Mouse (Mus musculus): Measurements from ENCODE around the gene Pigu. TPM values are rescaled to one million over a fixed set of nuclear protein-coding genes. Genes with fewer than 3 reads are reported as not detected.

The Pigu gene
- polyA plus RNA-seq, 1 experiment from 2014 or later: 48.3 TPM

GRCm38 (mm10) chr2:155354402-155354801 is 2.8 kb downstream of the Pigu start:
- Histone ChIP-seq H3K4me3 (no peak overlapping the region), H3K9me3 (replicated peaks) (no peaks in the 10 kb centered on the region), H3K4me1 (peaks cover 11% of the 10 kb centered on the region), H3K4me2 (replicated peaks) (no peak overlapping the region), H3K27ac (no peak overlapping the region), H3K9ac (no peak overlapping the region), H3K36me3 (no peaks in the 10 kb centered on the region), H3K27me3 (no peaks in the 10 kb centered on the region)
- ATAC-seq (ENCODE audit: low FRiP score): no peak
- 94% methylated on average over 3 of the region's 3 CpGs for WGBS

DNA sequence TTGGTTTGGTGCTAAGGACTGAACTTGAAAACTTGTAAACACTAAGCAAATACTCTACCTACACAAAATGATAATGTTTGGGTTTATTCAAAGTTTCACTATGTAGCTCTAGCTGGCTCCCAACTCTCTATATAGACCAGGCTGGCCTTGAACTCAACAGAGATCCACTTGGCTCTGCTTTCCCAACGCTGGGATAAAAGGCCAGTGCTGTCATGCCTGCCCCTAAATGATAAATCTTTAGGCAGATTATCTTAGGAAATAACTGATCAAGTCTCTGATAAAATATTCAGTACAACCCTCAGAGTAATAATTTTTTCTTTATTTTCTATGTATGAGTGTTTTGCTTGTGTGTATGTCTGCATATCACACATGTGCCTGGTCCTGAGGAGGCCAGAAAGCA is 10.6 kb downstream of the Pigu start:
- Histone ChIP-seq H3K27me3 (no peaks in the 10 kb centered on the region), H3K4me2 (replicated peaks) (no peak overlapping the region), H3K9ac (no peak overlapping the region), H3K36me3 (peaks cover 17% of the 10 kb centered on the region; the same call in 1 of the 2 replicates), H3K4me3 (no peak overlapping the region), H3K4me1 (no peaks in the 10 kb centered on the region), H3K9me3 (replicated peaks) (no peaks in the 10 kb centered on the region), H3K27ac (no peak overlapping the region)
- ATAC-seq (ENCODE audit: low FRiP score): no peak
- WGBS: 84% methylated on average over 1 of the region's 1 CpGs

GRCm38 (mm10) chr2:155340166-155340565 is 17.1 kb downstream of the Pigu start:
- H3K4me3 ChIP-seq: no peak overlapping the region
- H3K27ac ChIP-seq: no peak overlapping the region
- H3K9ac ChIP-seq: no peak overlapping the region
- H3K9me3 ChIP-seq (replicated peaks): no peaks in the 10 kb centered on the region
- H3K4me2 ChIP-seq (replicated peaks): no peak overlapping the region
- ATAC-seq (ENCODE audit: low FRiP score): no peak
- H3K4me1 ChIP-seq: no peaks in the 10 kb centered on the region
- peaks cover 23% of the 10 kb centered on the region for H3K36me3 ChIP-seq
- no peaks in the 10 kb centered on the region for H3K27me3 ChIP-seq

DNA sequence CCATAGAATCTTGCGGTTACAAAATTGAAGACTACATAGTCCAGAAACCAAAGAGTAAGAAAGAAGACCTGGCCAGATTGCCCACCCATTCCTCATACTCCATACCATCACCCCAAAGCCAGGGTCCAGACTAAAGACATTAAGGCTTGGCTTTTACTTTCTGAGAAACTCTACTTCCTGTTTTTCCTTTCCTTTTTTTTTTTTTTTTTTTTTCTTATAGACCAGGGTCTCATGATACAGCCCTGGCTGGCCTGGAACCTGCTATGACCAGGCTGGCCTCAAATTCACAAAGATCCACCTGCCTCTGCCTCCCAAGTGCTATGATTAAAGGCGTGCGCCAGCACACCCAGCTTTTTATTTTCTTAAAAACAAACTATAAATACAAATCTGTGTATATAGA is 21.0 kb downstream of the Pigu start:
- Histone ChIP-seq H3K27me3 (no peaks in the 10 kb centered on the region), H3K4me1 (no peaks in the 10 kb centered on the region), H3K9ac (no peak overlapping the region), H3K9me3 (replicated peaks) (no peaks in the 10 kb centered on the region), H3K4me2 (replicated peaks) (no peak overlapping the region), H3K36me3 (peaks cover 29% of the 10 kb centered on the region), H3K4me3 (no peak overlapping the region), H3K27ac (no peak overlapping the region)
- no peak for ATAC-seq (ENCODE audit: low FRiP score)
- 97% methylated on average over 3 of the region's 3 CpGs for WGBS

DNA sequence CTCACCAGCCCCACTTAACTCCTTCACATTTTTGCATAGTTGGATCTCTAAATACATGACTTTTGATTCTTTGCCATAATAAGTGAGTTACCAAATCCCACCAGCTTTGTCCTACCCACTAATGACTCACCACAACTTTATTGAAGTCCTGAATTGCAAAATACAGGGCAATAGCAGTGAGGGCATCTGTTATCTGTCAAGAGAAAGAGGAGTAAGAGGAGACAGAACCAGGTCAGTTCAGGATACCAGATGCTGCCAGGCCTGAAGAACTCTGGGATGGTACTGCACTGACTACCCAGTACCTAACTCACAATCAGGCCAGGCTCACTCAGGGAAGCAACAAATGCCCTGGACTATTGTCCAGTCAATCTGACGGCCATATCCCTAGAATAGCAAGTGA is 22.0 kb downstream of the Pigu start:
- WGBS: 80% methylated on average over 1 of the region's 1 CpGs
- ATAC-seq (ENCODE audit: low FRiP score): no peak
- no peak overlapping the region for H3K9ac ChIP-seq
- no peaks in the 10 kb centered on the region for H3K9me3 ChIP-seq (replicated peaks)
- H3K27ac ChIP-seq: no peak overlapping the region
- no peak overlapping the region for H3K4me3 ChIP-seq
- peaks cover 38% of the 10 kb centered on the region for H3K36me3 ChIP-seq
- H3K4me1 ChIP-seq: no peaks in the 10 kb centered on the region
- no peak overlapping the region for H3K4me2 ChIP-seq (replicated peaks)
- no peaks in the 10 kb centered on the region for H3K27me3 ChIP-seq

- H3K4me2 ChIP-seq (replicated peaks): no peak overlapping the region
- H3K4me3 ChIP-seq: no peak overlapping the region
- H3K9ac ChIP-seq: no peak overlapping the region
- H3K9me3 ChIP-seq (replicated peaks): no peaks in the 10 kb centered on the region
- H3K36me3 ChIP-seq: peaks cover 38% of the 10 kb centered on the region
- no peak overlapping the region for H3K27ac ChIP-seq
- no peaks in the 10 kb centered on the region for H3K27me3 ChIP-seq
- no peaks in the 10 kb centered on the region for H3K4me1 ChIP-seq
- no peak for ATAC-seq (ENCODE audit: low FRiP score)
- WGBS: 96% methylated on average over 1 of the region's 1 CpGs
These were observed 23.8 kb downstream of the Pigu start for GRCm38 (mm10) chr2:155333421-155333820.

GRCm38 (mm10) chr2:155331351-155331750 is 25.9 kb downstream of the Pigu start:
- Histone ChIP-seq H3K4me3 (no peak overlapping the region), H3K27me3 (no peaks in the 10 kb centered on the region), H3K27ac (no peak overlapping the region), H3K36me3 (peaks cover 49% of the 10 kb centered on the region), H3K9ac (no peak overlapping the region), H3K9me3 (replicated peaks) (no peaks in the 10 kb centered on the region), H3K4me1 (no peaks in the 10 kb centered on the region), H3K4me2 (replicated peaks) (no peak overlapping the region)
- no peak for ATAC-seq (ENCODE audit: low FRiP score)
- 95% methylated on average over 4 of the region's 4 CpGs for WGBS

DNA sequence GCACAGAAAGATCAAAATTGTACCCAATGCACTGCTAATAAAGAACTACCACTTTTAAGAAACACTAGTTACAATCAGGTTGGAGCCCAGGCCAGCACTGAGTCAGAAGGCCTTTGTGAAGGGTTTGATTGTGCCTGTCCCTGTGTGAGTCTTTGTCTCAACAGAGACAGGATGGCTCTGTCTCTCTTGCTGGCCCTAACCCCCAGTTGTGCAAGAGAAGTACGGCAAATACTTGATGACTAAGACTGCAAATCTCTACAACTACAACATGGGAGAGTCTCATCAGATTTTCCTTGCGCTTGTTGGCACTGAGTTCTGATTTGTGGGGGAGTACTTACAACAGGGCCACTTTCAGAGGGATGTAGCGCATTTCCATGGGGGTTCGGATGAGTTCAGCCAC is 26.4 kb downstream of the Pigu start:
- H3K4me3 ChIP-seq: no peak overlapping the region
- ATAC-seq (ENCODE audit: low FRiP score): no peak
- H3K4me2 ChIP-seq (replicated peaks): no peak overlapping the region
- peaks cover 47% of the 10 kb centered on the region for H3K36me3 ChIP-seq
- WGBS: 95% methylated on average over 4 of the region's 4 CpGs
- no peak overlapping the region for H3K9ac ChIP-seq
- no peaks in the 10 kb centered on the region for H3K27me3 ChIP-seq
- H3K9me3 ChIP-seq (replicated peaks): no peaks in the 10 kb centered on the region
- H3K4me1 ChIP-seq: no peaks in the 10 kb centered on the region
- H3K27ac ChIP-seq: no peak overlapping the region

GRCm38 (mm10) chr2:155329707-155330106 is 27.5 kb downstream of the Pigu start:
- WGBS: 95% methylated on average over 2 of the region's 2 CpGs
- Histone ChIP-seq H3K27me3 (no peaks in the 10 kb centered on the region), H3K9ac (no peak overlapping the region), H3K36me3 (peaks cover 38% of the 10 kb centered on the region), H3K4me2 (replicated peaks) (no peak overlapping the region), H3K4me3 (no peak overlapping the region), H3K9me3 (replicated peaks) (no peaks in the 10 kb centered on the region), H3K27ac (no peak overlapping the region), H3K4me1 (no peaks in the 10 kb centered on the region)
- no peak for ATAC-seq (ENCODE audit: low FRiP score)

- Histone ChIP-seq H3K4me2 (replicated peaks) (no peak overlapping the region), H3K27ac (no peak overlapping the region), H3K27me3 (no peaks in the 10 kb centered on the region), H3K4me3 (no peak overlapping the region), H3K9me3 (replicated peaks) (no peaks in the 10 kb centered on the region), H3K36me3 (peaks cover 32% of the 10 kb centered on the region), H3K4me1 (no peaks in the 10 kb centered on the region), H3K9ac (no peak overlapping the region)
- ATAC-seq (ENCODE audit: low FRiP score): no peak
These were observed 28.3 kb downstream of the Pigu start for GRCm38 (mm10) chr2:155328906-155329305.

DNA sequence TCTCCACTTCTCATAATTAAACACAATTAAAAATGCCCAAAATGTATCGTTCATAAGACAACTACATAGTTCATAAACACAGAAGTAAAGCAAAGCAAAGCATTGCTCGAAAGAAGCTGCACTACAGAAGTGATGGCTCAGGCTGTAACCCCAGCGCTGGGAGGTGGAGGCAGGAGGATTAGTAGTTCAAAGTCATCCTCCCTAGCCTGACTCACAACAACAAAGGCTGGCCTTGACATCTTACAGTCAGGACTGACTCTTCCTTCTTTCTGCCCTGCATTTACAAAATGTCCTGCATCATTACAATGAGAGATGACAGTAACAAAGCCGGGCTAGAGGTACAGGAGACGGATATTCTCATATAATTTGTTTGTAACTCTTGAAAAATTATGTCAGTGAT is 29.3 kb downstream of the Pigu start:
- Histone ChIP-seq H3K9me3 (replicated peaks) (no peaks in the 10 kb centered on the region), H3K4me1 (no peaks in the 10 kb centered on the region), H3K27me3 (no peaks in the 10 kb centered on the region), H3K9ac (no peak overlapping the region), H3K4me3 (no peak overlapping the region), H3K36me3 (peaks cover 29% of the 10 kb centered on the region), H3K4me2 (replicated peaks) (no peak overlapping the region), H3K27ac (no peak overlapping the region)
- WGBS: 92% methylated on average over 5 of the region's 5 CpGs
- ATAC-seq (ENCODE audit: low FRiP score): no peak

DNA sequence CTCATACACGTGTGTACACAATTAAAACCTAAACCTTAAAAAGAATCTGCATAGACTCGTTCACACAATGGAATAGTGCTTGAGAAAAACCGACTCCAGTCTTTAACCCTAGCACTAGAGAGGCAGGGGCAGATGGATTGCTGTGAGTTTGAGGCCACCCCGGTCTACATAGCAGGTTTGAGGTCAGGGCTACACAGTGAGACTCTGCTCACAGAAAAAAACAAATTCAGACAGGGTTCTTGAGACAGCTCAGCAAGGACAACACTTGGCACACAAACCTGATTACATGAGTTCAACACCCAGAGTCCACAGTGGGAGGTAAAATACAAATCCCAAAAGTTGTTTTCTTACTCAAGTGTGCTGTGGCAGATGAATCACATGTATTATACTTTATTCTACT is 31.2 kb downstream of the Pigu start:
- Histone ChIP-seq H3K4me1 (no peaks in the 10 kb centered on the region), H3K9ac (no peak overlapping the region), H3K4me3 (no peak overlapping the region), H3K9me3 (replicated peaks) (no peaks in the 10 kb centered on the region), H3K27ac (no peak overlapping the region), H3K4me2 (replicated peaks) (no peak overlapping the region), H3K27me3 (no peaks in the 10 kb centered on the region), H3K36me3 (peaks cover 24% of the 10 kb centered on the region)
- no peak for ATAC-seq (ENCODE audit: low FRiP score)
- WGBS: 90% methylated on average over 4 of the region's 4 CpGs

DNA sequence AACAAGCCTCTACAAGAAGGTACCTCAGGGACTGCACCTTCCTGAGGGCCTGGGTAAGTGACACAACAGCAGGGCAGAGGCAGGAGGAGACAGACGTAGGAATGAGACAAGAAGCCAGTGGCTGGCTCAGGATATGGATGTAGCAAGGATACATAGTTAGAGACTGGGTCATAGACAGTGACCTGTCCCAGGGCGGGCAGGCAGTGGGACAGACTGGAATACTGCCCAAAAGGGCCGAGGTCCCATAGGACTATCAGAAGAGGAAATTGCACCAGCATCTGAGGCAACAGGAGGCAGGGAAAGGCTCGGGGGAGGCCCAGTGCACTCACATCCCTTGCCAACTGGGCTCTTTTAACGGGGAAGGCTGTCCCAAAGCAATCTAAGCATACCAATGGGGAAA is 36.6 kb downstream of the Pigu start:
- Histone ChIP-seq H3K27me3 (no peaks in the 10 kb centered on the region), H3K4me3 (no peak overlapping the region), H3K4me1 (no peaks in the 10 kb centered on the region), H3K4me2 (replicated peaks) (no peak overlapping the region), H3K36me3 (peaks cover 9% of the 10 kb centered on the region), H3K27ac (no peak overlapping the region), H3K9me3 (replicated peaks) (no peaks in the 10 kb centered on the region), H3K9ac (no peak overlapping the region)
- ATAC-seq (ENCODE audit: low FRiP score): no peak
- 82% methylated on average over 5 of the region's 5 CpGs for WGBS

DNA sequence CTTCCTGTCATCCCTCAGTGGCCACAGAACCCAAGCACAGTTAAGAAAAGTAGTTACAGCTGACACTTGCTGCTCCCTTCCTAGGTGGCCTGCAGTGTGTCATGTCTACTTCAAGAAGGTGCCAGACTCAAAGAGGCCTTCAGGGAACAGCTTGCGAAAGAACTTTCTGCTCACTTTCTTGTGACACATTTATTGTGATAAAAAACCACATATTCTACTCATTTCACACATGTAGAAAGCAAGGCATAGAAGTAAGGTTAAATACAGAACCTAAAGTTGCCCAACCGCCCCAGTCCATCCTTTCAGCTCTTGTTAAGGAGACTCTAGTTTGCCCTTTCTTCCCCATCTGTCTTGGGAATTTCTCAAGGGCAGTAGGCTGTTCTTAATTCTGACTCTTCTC is 38.6 kb downstream of the Pigu start:
- WGBS: 92% methylated on average over 2 of the region's 2 CpGs
- no peak overlapping the region for H3K4me3 ChIP-seq
- H3K27me3 ChIP-seq: no peaks in the 10 kb centered on the region
- no peaks in the 10 kb centered on the region for H3K4me1 ChIP-seq
- H3K36me3 ChIP-seq: peaks cover 10% of the 10 kb centered on the region
- H3K27ac ChIP-seq: no peak overlapping the region
- no peak overlapping the region for H3K4me2 ChIP-seq (replicated peaks)
- no peak for ATAC-seq (ENCODE audit: low FRiP score)
- no peaks in the 10 kb centered on the region for H3K9me3 ChIP-seq (replicated peaks)
- no peak overlapping the region for H3K9ac ChIP-seq
